Mouse (Mus musculus) heart, adult 18-20 months (tissue): ENCODE measurements around the gene Pycr2. TPM values are rescaled to one million over a fixed set of nuclear protein-coding genes. Genes with fewer than 3 reads are reported as not detected.

Experiments
- DNase-seq, 2 experiments: peaks; one replicate each; pipeline ENCODE4 v3.0.0; 2021 to 2022; ENCODE audit warnings: mixed read lengths in 1 of 2
- total RNA-seq, 2 experiments: library from RNA; stranded (reverse); gene quantifications; 2 replicates each; pipeline ENCODE4 v1.2.3; 2021

The Pycr2 gene
- total RNA-seq, 2 experiments from 2014 or later, result 12.2 to 12.4 TPM

DNA sequence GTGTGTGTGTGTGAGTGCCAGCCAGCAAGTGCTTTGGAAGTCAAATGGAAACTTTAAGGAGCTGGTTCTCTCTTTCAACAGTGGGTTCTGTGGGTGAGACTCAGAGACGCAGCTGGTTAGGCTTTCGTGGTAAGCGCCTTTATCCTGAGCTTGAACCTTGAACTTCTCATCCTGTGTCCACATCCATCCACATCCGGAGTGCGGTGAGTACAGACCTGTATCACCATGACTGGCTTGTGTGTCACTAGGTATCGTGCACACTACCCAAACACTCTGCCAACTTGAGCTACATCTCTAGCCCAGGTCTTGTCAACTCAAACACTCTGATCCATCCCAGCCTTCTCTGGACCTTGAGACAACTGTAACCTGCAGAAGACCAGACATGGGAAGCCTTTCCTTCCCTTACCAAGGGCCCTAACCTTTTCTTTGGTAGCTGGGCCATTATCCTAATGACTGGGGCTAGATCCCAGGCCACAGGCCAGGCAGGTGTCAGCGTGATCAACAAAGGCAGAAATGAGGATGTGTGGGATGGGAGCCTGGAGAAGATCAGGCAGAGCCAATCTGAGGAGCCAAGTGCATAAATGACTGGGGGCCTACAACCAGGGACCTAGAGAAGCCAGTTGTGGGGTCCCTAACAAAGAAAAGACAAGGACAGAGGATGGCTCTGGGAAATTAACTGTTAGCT lies 36.8 kb downstream of the Pycr2 start:
- DNase-seq, result no peak

DNA sequence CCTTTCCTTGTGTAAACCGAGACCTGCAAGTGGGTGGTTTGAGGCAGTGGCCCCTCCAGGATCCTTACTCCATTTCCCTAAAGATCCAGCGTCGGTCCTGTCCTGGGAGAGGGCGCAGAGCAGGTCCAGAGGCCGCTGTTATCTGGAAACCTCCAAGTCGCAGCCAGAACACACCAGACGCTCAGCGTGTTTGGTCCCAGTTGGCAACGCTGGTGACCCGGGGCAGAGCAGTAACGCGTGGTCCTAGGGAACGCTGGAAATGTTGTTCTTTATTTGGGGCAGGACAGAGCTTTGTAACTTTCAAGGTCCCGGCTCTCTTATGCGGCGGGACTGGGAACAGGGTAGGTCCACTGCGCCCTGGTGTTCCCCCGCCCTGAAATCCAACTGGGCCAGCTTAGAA lies 37.6 kb downstream of the Pycr2 start:
- DNase-seq, result peak in 1 of 2 experiments; percentile 44

DNA sequence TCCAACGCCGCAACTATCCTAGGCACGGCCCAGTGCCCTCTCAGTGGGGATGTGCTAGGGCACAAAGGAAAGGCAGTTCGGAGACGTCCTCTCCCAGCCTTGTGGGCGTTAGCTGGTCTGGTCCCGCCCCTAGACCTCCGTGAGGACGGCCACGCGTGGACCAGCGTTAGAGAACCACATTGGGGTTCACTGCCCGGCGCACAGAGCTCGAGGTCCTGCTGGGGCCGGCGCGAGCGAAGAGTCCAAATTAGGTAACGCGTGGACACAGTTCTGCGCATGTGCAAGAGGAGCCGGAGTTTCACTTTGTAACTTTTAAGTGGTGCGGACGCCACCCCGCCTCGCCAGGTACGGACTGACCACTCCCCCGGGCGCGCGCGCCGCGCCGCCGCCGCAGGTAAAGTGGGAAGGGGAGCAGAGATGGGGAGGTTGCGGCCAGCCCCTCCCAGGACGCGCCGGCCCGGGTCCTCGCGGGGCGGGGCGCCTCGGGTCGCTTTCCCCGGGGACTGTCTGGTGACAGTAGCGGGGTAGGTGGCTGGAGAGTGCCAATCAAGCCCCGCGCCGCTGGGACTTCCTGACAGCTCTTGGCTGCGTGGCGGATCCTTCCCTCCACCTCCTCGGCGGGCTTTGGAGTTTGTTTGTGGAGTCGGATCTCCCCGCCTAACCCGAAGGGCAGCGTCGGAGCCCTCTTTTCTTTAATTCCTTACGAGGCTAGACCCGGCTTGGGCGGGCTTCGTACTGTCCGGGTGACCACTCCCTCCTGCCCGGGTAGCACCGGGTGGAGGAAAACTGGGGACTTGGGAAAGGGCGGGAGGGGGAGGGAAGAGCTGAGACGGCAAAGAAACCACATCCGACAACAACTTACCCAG lies 38.3 kb downstream of the Pycr2 start, which contains the start of gene Tmem63a:
TSS of gene Tmem63a (plus strand) at position 179 of the 866 bp plus-strand sequence.
- DNase-seq, result peak; percentile 87 to 90

DNA sequence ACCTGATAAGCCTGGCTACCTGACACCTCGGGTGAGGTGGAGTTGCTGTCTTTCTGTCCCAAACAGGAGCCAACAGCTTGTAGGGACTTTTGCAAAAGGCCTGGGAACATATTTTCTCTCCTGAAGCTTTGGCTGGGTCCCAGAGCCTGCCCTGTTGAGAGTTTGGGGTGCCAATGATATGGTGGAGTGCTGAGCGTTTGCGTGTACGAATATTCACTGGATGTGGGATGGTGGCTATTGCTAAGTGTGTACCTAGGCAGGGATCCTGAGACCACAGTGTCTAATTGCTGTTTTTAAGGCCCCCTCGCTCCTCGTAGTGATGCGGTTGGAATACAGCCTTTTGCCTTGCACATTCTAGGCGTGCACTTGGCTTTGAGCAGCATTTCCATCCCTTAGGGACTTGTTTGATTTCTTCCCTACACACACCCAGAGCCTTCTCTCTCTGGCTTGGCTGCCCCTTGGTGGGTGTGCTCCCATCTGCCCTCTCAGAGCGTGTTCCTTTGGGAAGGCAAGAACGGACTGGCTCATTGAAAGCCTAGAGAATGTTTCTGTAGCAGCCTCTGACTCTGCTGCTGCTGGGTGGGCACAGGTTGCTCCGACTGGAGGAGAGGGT lies 39.0 kb downstream of the Pycr2 start:
- DNase-seq, result peak; percentile 67

DNA sequence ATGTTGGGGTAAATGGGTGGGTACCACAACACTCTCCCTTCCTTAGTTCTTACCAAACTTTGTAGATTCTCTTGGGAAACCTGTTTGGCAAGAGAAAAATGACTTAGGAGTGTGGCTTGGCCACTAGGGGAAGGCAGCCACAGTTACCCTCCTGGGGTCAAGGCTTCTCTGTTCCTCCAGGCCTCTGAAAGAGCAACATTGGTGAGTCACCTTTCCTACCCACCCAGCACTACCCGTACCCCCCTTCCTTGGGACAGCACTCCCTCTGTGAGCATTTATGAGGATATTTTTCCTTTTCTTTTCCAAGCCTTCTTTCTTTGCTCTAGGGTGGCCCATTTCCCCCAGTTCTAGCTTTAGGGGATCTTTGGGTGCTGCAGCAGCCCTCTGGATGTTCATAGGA lies 39.8 kb downstream of the Pycr2 start:
- DNase-seq, result no peak

DNA sequence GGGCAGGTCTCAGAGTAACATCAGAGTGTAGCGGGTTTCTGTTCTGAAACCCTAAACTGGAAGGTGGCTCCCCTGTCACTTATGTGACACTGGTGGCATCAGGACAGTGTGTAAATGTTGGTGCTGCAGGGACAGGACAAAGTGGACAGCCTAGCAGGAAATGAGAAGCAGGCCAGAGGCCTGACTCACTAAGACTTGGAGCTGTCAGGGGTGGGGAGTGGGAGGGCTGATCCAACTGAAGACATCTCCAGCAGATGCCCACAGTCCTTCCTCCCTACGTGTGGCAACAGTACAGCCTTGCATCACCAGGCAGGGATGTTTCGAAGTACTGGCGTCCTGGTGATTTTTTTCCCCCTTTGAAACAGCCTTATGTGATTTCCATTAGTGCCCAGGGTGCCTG lies 40.5 kb downstream of the Pycr2 start:
- DNase-seq, result peak in 1 of 2 experiments; percentile 59

DNA sequence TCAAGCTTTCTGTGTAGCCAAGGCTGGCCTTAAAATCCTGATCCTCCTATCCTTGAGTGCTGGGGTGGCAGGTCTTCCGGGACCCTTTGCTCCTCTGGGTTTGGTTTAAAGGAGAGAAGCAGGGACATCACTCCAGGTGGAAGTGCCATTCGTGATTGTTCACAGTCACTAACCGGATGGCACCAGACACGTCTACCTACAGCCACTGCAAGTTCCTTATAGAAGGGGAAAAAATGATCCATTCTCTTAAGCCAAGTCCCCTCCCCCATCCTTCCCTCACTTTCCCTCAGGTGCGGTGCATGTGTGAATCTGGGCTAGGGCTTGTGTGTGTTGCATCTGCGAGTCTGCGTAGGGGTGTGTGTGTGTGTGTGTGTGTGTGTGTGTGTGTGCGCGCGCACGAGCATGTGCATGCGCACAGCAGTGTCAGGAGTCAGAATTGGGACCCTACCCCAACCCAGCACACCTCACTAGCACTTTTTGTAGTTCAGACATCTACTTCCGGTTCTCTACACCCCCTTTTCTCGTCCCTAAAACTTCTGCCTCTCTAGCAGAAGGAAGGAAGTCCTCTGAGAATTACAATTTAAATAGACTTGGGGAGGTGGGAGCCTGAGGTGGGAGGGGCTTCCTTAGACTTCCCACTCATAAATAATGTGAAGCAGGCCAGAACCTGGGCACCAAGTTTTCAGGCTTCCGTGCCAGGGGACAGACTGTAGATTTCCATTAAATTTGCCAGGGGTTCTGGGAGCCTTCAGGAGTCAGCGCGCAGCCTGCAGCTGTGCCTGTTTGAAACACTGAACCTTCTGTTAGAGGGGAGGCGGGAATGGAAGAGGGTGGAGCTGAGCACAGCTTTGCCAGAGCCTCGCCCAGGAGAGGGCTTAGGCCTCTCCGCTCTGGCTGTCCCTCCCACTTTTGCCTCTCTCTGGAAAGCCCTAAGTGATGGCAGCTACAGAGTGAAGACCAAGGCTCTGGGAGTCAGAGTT lies 41.2 kb downstream of the Pycr2 start:
- DNase-seq, result peak; percentile 65 to 82

DNA sequence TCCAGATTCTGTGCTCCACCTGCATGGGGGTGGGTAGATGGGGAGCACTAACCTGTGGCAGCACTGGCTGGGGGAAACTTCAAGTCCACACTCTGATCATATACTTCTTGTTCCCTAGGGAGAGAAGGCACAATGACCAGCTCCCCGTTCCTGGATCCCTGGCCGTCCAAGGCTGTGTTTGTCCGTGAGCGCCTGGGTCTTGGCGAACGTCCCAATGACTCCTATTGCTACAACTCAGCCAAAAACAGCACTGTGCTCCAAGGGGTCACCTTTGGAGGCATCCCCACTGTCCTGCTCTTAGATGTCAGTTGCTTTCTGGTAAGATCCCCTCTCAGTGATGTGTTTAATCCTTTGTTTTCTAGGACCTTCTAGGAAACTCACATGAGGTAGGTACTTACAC lies 42.4 kb downstream of the Pycr2 start:
- no peak for DNase-seq

DNA sequence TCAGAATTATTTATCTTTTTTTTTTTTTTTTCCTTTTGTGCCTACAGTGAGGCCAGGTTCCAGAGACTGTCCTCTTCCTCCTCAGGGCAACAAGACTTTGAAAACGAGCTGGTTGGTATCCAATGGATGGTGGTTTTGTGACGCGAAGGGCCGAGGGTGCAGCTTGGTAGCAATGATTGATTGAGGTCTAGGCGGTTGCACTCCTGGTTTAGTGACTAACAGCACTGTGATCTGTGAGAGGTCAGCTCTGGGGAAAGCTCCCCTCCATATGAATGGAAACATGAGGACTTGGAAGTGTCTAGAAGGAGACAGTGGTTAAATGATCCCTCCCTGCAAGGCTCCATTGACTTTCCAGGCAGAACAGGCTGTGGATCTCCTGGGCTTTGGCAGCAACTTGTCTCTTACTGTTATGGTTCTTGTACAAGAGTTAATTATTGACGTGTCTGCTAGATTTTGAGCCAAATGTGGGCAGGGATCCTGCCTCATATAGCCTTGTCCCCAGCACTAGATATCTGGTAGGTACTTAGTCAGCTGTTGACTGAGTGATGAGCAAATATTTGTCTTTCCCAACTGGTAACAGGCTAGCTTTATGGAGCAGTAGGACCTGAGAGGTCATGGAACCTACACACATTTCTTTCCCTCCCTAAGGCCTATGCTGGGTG lies 48.1 kb downstream of the Pycr2 start:
- DNase-seq, result no peak

DNA sequence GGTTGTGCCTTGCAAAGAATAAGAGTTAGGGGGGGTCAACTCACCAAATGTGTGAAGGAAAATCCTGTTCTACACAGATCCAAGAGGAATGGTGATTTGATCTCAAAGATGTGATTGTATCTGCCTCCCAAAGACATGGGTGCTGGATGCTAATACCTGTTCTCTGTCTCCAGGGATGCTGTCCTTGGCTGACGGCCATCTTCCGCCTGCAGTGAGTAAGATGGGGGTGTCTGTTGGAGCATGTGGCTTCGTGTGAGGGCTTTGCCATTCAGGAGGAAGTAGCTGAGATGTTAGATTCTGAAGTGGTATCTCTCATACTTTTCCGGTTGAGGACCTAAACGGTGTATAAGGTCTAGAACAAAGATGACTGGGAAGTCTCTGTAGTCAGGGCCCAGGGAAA lies 48.7 kb downstream of the Pycr2 start:
- DNase-seq, result no peak

DNA sequence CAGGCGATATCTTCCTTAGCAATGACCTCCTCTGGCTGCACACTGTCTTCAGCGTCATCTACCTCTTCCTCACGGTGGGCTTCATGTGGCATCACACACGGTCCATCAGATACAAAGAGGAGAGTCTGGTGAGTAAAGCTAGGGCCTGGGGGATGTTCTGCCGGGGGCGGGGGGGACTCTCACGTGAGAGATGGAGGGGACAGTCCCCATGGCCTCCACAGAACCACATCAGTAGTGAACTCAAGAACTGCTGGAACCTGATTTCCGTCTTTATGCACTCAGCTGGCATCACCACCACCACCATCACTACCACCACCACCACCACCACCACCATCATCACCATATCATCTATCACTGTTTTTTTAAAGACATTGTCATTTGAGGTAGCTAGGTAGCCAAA lies 52.3 kb downstream of the Pycr2 start:
- DNase-seq, result no peak

DNA sequence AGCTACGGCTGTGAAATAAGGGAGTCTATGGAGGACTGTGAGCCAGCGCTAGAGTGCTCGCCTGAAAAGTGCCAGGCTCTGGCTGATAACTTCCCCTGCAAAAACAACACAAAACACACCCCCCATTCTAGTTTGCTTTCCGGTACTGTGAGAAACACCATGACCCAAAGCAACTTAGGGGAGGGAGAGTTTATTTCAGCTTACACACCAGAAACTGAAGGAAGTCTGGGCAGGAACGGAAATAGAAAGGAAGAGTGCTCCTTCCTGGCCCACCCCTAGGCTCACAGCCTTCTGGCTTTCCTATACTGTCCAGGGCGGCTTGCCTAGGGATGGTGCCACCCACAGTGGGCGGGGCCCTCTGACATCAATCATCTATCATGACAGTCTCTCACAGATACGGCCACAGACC lies 52.9 kb downstream of the Pycr2 start:
- peak; percentile 51 to 75 for DNase-seq

Other genes with a start within 250 kb of the Pycr2 start
- gene Mixl1, start 207.3 kb upstream of the Pycr2 start, total RNA-seq, result not detected
- gene Acbd3, start 178.2 kb upstream of the Pycr2 start, total RNA-seq, result 10 to 100 TPM; 23.3 to 24.8 TPM
- 100 to 1,000 TPM; 363 to 405 TPM for gene H3f3a, start 90.3 kb upstream of the Pycr2 start, total RNA-seq
- 10 to 100 TPM; 10.1 to 11.4 TPM for gene Sde2, start 53.2 kb upstream of the Pycr2 start, total RNA-seq
- not detected for gene Lefty2, start 11.2 kb upstream of the Pycr2 start, total RNA-seq
- under 1 TPM; 0.28 to 0.84 TPM for gene Lefty1, start 30.7 kb downstream of the Pycr2 start, total RNA-seq
- 10 to 100 TPM; 15.0 to 15.9 TPM for gene Tmem63a, start 38.1 kb downstream of the Pycr2 start, total RNA-seq
- gene Ephx1, start 116.6 kb downstream of the Pycr2 start, total RNA-seq, result 10 to 100 TPM; 28.7 to 37.5 TPM
- gene 9130409I23Rik, start 146.9 kb downstream of the Pycr2 start, total RNA-seq, result not detected
- gene Nvl, start 239.9 kb downstream of the Pycr2 start, total RNA-seq, result 1 to 10 TPM; 6.4 to 7.5 TPM
- 10 to 100 TPM; 44.9 to 49.3 TPM for gene Cnih4, start 240.4 kb downstream of the Pycr2 start, total RNA-seq